Mouse (Mus musculus): ENCODE results near the gene 1700020L24Rik.

GRCm38 (mm10) chr11:83451281-83451680, 13.8 kb downstream of the 1700020L24Rik start:
- TF ChIP-seq CTCF (IDR thresholded peaks at IDR 0.05; ENCODE audit: borderline replicate concordance, insufficient read depth, low read depth, low read length) (no peak), POLR2A (IDR thresholded peaks at IDR 0.05; ENCODE audit: borderline replicate concordance, insufficient read depth, low read length) (no peak)
